In genomic region chr13:111817773-111818172, GRCm38 (mm10) we compare ENCODE assay signal across 27 mouse cellular contexts. TPM values are rescaled to one million over a fixed set of nuclear protein-coding genes. Genes with fewer than 3 reads are reported as not detected.
DNase-seq lines count a peak whose midpoint lies in the region; ATAC-seq and TF ChIP-seq lines count a peak whose summit lies in the region.
"Had no signal": no experiment of that assay in that cellular context is flagged by ENCODE, and none has a peak within 500 bp of the region (broad histone marks: within the 10 kb centered on the region; RNA-seq: fewer than 3 reads in every experiment).

No protein-coding gene starts in this region.

- H3K4me3 ChIP-seq in forebrain, embryonic 14.5 days (ENCODE audit: low read depth, low read length), result no peak overlapping the region
- H3K4me3 ChIP-seq in forebrain, embryonic 15.5 days, result no peak overlapping the region
- H3K4me3 ChIP-seq in liver, adult 2 months (ENCODE audit: insufficient read depth, low read depth, low read length), result no peak overlapping the region
- H3K4me3 ChIP-seq in heart, embryonic 12.5 days, result no peak overlapping the region
- H3K4me3 ChIP-seq: embryonic facial prominence, embryonic 12.5 days; embryonic facial prominence, embryonic 15.5 days; forebrain, embryonic 12.5 days; gastrocnemius, adult 2 months; heart, embryonic 13.5 days had no signal

- no peak for TF ChIP-seq POLR2A in liver, adult 2 months (IDR thresholded peaks at IDR 0.05; ENCODE audit: extremely low read depth, insufficient read depth, low read length)

- no peaks in the 10 kb centered on the region for H3K36me3 ChIP-seq in forebrain, embryonic 14.5 days (ENCODE audit: control insufficient read depth, insufficient read depth, low read length)
- no peaks in the 10 kb centered on the region for H3K36me3 ChIP-seq in forebrain, embryonic 15.5 days
- H3K36me3 ChIP-seq in liver, adult 2 months (ENCODE audit: control insufficient read depth, insufficient read depth, low read length), result no peaks in the 10 kb centered on the region
- H3K36me3 ChIP-seq in heart, embryonic 12.5 days, result no peaks in the 10 kb centered on the region
- H3K36me3 ChIP-seq: embryonic facial prominence, embryonic 12.5 days; embryonic facial prominence, embryonic 15.5 days; forebrain, embryonic 12.5 days; G1E; heart, embryonic 13.5 days had no signal

- H3K79me2 ChIP-seq in liver, adult 2 months (ENCODE audit: control insufficient read depth, insufficient read depth, low read length), result no peaks in the 10 kb centered on the region

- no peaks in the 10 kb centered on the region for H3K27me3 ChIP-seq in forebrain, embryonic 14.5 days (replicated peaks; ENCODE audit: control insufficient read depth, insufficient read depth, low read length)
- H3K27me3 ChIP-seq in forebrain, embryonic 15.5 days, result peaks cover 4% of the 10 kb centered on the region; the same call in 1 of the 2 replicates
- no peaks in the 10 kb centered on the region for H3K27me3 ChIP-seq in liver, adult 2 months (ENCODE audit: control insufficient read depth, insufficient read depth, low read length)
- H3K27me3 ChIP-seq in heart, embryonic 12.5 days (replicated peaks), result no peaks in the 10 kb centered on the region
- H3K27me3 ChIP-seq: CH12.LX; embryonic facial prominence, embryonic 12.5 days; embryonic facial prominence, embryonic 15.5 days; heart, embryonic 13.5 days; Patski had no signal

- no peak overlapping the region for H3K4me2 ChIP-seq in forebrain, embryonic 14.5 days (ENCODE audit: low read length)
- no peak overlapping the region for H3K4me2 ChIP-seq in forebrain, embryonic 15.5 days (replicated peaks)
- H3K4me2 ChIP-seq in heart, embryonic 12.5 days, result no peak overlapping the region
- H3K4me2 ChIP-seq: embryonic facial prominence, embryonic 12.5 days; embryonic facial prominence, embryonic 15.5 days; forebrain, embryonic 12.5 days; heart, embryonic 13.5 days; hindbrain, embryonic 14.5 days had no signal

- H3K27ac ChIP-seq in forebrain, embryonic 14.5 days (ENCODE audit: low read depth, low read length), result no peak overlapping the region
- no peak overlapping the region for H3K27ac ChIP-seq in forebrain, embryonic 15.5 days (replicated peaks)
- H3K27ac ChIP-seq in liver, adult 2 months (replicated peaks; ENCODE audit: insufficient read depth, low read depth, low read length), result no peak overlapping the region
- H3K27ac ChIP-seq in heart, embryonic 12.5 days (ENCODE audit: poor library complexity, severe bottlenecking), result no peak overlapping the region
- H3K27ac ChIP-seq: embryonic facial prominence, embryonic 12.5 days; embryonic facial prominence, embryonic 15.5 days; forebrain, embryonic 12.5 days; gastrocnemius, adult 2 months; heart, embryonic 13.5 days; hindbrain, embryonic 14.5 days; hindbrain, postnatal 0 days had no signal

- TF ChIP-seq CTCF in liver, adult 2 months (IDR thresholded peaks at IDR 0.05; ENCODE audit: low read depth, low read length), result no peak

- H3K9me3 ChIP-seq in forebrain, embryonic 14.5 days (replicated peaks; ENCODE audit: control insufficient read depth, low read length), result no peaks in the 10 kb centered on the region
- H3K9me3 ChIP-seq in forebrain, embryonic 15.5 days, result no peaks in the 10 kb centered on the region
- H3K9me3 ChIP-seq in heart, embryonic 12.5 days (replicated peaks), result 0 out of 2 replicates have a peak, but pooled peaks cover 2% of the 10 kb centered on the region
- H3K9me3 ChIP-seq: embryonic facial prominence, embryonic 12.5 days; embryonic facial prominence, embryonic 15.5 days; forebrain, embryonic 12.5 days had no signal

- no peak for ATAC-seq in forebrain, embryonic 14.5 days
- no peak for ATAC-seq in forebrain, embryonic 15.5 days (replicated peaks)
- 0 out of 2 replicates have a peak, but pooled peaks have one; percentile 45 for ATAC-seq in erythroid progenitor cell, adult 5-6 weeks (replicated peaks; ENCODE audit: low FRiP score, poor library complexity, severe bottlenecking)
- ATAC-seq in heart, embryonic 12.5 days (ENCODE audit: insufficient number of reproducible peaks, low FRiP score), result no peak
- ATAC-seq: hindbrain, postnatal 0 days; inflammation-experienced regulatory T-cells, adult 6 months; Patski had no signal

- 76% methylated on average over 7 of the region's 7 CpGs for WGBS in forebrain, embryonic 14.5 days
- 72% methylated on average over 7 of the region's 7 CpGs for WGBS in forebrain, embryonic 15.5 days
- WGBS in liver, adult 2 months, result 67% methylated on average over 7 of the region's 7 CpGs
- 80% methylated on average over 7 of the region's 7 CpGs for WGBS in heart, embryonic 12.5 days

- no peaks in the 10 kb centered on the region for H3K4me1 ChIP-seq in forebrain, embryonic 14.5 days (ENCODE audit: control insufficient read depth, insufficient read depth, low read length)
- H3K4me1 ChIP-seq in forebrain, embryonic 15.5 days, result no peaks in the 10 kb centered on the region
- no peaks in the 10 kb centered on the region for H3K4me1 ChIP-seq in liver, adult 2 months (ENCODE audit: control insufficient read depth, insufficient read depth, low read length)
- no peaks in the 10 kb centered on the region for H3K4me1 ChIP-seq in heart, embryonic 12.5 days (replicated peaks)
- H3K4me1 ChIP-seq: embryonic facial prominence, embryonic 12.5 days; embryonic facial prominence, embryonic 15.5 days; forebrain, embryonic 12.5 days; heart, embryonic 13.5 days had no signal

- no peak overlapping the region for H3K9ac ChIP-seq in forebrain, embryonic 14.5 days (ENCODE audit: low read length)
- no peak overlapping the region for H3K9ac ChIP-seq in forebrain, embryonic 15.5 days (replicated peaks)
- H3K9ac ChIP-seq in liver, adult 2 months (ENCODE audit: low read depth, low read length), result no peak overlapping the region
- H3K9ac ChIP-seq in heart, embryonic 12.5 days, result no peak overlapping the region
- H3K9ac ChIP-seq: embryonic facial prominence, embryonic 12.5 days; embryonic facial prominence, embryonic 15.5 days; forebrain, embryonic 12.5 days; heart, embryonic 13.5 days; hindbrain, embryonic 14.5 days had no signal

- peak; percentile 45 for DNase-seq in forebrain, embryonic 14.5 days (ENCODE audit: low spot score)
- DNase-seq in liver, adult 2 months (ENCODE audit: extremely low read depth, low read depth, low spot score), result peak; percentile 30
- no peak for DNase-seq in liver
- no peak for DNase-seq in gastrocnemius, adult 18-20 months (ENCODE audit: low spot score)
- DNase-seq: adrenal gland, postnatal 10 days; B cell, adult 2 months; cerebellum, adult 11-12 months; cerebellum, adult 8-10 months; cerebellum, postnatal 25 days; gastrocnemius, adult 2 months; gastrocnemius, postnatal 14 days; heart, postnatal 14 days; heart, postnatal 4 days; kidney, adult 11 months had no signal

RNA-seq across cellular contexts. Expression of gene Map3k1, which starts 9.0 kb away (rescaled TPM):
- 9.5 and 11.6 TPM in 2 replicates for polyA plus RNA-seq in forebrain, embryonic 14.5 days (2014; fragmentation: Nextera tagmentation; extraction: Ambion mirVana)
- polyA plus RNA-seq in forebrain, embryonic 15.5 days (2015; fragmentation: Nextera tagmentation; extraction: Ambion mirVana), result 9.8 and 9.9 TPM in 2 replicates
- total RNA-seq in liver, adult 2 months (2014; rRNA removed), result 7.9 and 8.7 TPM in 2 replicates
- polyA plus RNA-seq in liver, adult 2 months (2012; rRNA removed), result 4.5 and 4.6 TPM in 2 replicates
- total RNA-seq in erythroid progenitor cell, adult 5-6 weeks (2015; ENCODE audit: low replicate concordance), result 75.0 and 104 TPM in 2 replicates
- 124 and 167 TPM in 2 replicates for total RNA-seq in erythroid progenitor cell, adult 5-6 weeks (2017; ENCODE audit: low replicate concordance)
- total RNA-seq in gastrocnemius, adult 18-20 months (2021), result 1 to 10 TPM; 8.5 to 8.7 TPM
- 16.7 and 18.7 TPM in 2 replicates for polyA plus RNA-seq in heart, embryonic 12.5 days (2016; fragmentation: Nextera tagmentation; extraction: Ambion mirVana)

Comparison
In these comparisons a context has a peak if more than half of its experiments do, and no peak if none do; other contexts are left out.
1. DNase-seq: peak in forebrain, embryonic 14.5 days (single experiment) and liver, adult 2 months (single experiment); none in liver (single experiment) and gastrocnemius, adult 18-20 months (single experiment).